Mouse (Mus musculus): ENCODE measurements at regions not wholly inside any gene's neighbourhood (a gene's known extent, or its start where the extent isn't known, plus 50 kb on each side); places are given as distances from the start of the nearest gene placed in this dataset.

DNA sequence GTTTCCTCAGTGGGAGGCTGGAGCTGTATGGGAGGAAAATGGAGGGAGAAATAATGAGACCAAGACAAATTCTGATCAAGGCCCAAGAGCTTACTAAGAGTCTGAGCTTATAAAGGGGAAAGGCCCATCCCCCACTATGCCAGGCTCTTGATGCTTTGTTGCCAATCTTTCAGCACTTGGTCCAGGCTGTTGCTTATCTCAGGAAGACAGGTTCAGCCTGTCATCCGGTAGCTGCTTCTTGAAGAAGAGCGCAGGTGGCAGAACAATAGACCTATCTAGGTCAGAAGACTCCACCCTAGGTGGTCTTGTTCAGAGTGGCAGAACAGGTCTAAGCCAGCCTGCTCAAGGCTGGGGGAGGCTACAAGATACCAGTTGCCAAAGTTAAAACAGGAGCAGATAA, 466.2 kb upstream of the Tbl1xr1 start:
- TF ChIP-seq CTCF (IDR thresholded peaks at IDR 0.05; ENCODE audit: borderline replicate concordance, insufficient read depth, low read depth, low read length): no peak
- TF ChIP-seq POLR2A (IDR thresholded peaks at IDR 0.05; ENCODE audit: borderline replicate concordance, insufficient read depth, low read length): no peak
